Mouse (Mus musculus): ENCODE measurements around the gene 1700056E22Rik. TPM values are rescaled to one million over a fixed set of nuclear protein-coding genes. Genes with fewer than 3 reads are reported as not detected.

1700056E22Rik gene
- polyA plus RNA-seq, 1 experiment from 2014 or later: 0.70 TPM

DNA sequence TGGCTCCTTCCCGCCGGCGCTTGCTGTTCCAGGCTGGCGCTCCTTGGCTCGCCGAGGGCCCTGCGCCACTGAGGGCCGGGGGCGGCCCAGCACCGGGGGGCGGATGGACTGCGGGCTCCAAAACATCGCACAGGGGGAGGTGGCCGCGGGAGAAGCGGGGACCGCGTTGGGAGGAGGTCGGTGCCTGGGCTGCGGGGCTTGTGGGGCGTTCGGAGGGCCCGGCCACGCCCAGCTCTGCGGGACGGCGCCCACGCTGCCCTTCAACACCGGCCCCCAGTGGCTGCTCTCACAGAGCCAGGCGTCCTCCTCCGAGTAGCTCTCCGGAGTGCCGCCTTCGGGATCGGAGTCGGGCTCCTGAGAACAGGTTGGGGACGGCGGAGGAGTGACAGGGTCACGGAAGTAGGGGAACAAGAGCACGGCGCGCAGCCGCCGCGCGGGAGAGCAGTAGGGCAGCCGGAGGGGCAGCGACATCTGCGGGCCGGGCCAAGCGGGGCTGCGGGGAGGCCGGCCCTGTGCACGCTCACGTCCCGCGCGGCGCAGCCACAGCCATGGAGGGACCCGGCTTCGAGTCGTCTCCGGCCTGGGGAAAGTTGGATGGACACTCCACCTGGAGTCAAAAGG lies 601 bp downstream of the 1700056E22Rik start:
- 0% methylated on average over 61 of the region's 63 CpGs for WGBS

DNA sequence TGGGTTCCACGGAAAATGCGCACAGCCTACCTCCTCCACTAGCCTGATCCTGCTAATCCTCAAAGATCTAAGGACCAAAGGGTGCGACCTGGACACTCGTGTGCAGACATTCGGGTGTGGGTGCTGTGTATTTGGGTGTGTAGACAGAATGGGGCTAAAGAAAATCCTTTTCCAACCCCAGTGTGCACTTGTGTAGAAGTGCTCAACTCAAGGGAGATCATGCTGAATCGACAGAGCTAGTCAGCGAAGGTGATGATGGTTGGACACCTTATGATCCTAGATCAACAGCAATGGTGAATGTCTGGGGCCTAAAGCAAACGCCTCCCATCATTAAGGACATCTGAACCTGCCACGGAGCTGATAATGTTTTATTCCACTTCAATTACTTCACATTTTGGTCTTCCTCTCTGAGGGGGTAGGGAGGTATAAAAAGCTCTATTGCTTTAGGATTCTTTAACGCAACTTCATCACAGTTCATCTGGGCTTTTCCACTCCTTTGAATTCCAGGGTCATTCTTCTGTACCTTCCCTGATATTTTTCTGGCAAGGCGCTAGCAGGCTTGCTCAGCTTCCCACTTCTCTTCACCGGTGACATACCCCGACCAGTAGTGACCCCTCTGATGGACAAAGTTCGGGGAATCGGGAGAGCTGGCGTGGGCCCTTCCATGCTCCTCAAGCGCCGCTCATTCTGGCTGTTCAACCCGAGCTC lies 1.3 kb downstream of the 1700056E22Rik start:
- H3K9ac ChIP-seq (ENCODE audit: low read depth, low read length): peak overlapping the region; percentile 83
- H3K27me3 ChIP-seq (ENCODE audit: control insufficient read depth, insufficient read depth, low read depth, low read length): no peaks in the 10 kb centered on the region
- peak overlapping the region; percentile 74 for H3K4me3 ChIP-seq (ENCODE audit: low read depth, low read length)
- H3K4me2 ChIP-seq (ENCODE audit: low read length): peak overlapping the region; percentile 86
- no peak for ATAC-seq
- H3K27ac ChIP-seq (ENCODE audit: low read length): peak overlapping the region; percentile 91
- no peaks in the 10 kb centered on the region for H3K36me3 ChIP-seq (ENCODE audit: control insufficient read depth, insufficient read depth, low read length)
- H3K9me3 ChIP-seq (replicated peaks; ENCODE audit: control insufficient read depth, low read length, poor library complexity, severe bottlenecking): no peaks in the 10 kb centered on the region
- 17% methylated on average over 19 of the region's 19 CpGs for WGBS
- H3K4me1 ChIP-seq (ENCODE audit: control insufficient read depth, insufficient read depth, low read length): peaks cover 7% of the 10 kb centered on the region; the same call in 1 of the 2 replicates

More for the DNA sequence above, 601 bp downstream of the 1700056E22Rik start:
- H3K4me3 ChIP-seq (ENCODE audit: low read depth, low read length): peak overlapping the region; percentile 74
- H3K4me1 ChIP-seq (ENCODE audit: control insufficient read depth, insufficient read depth, low read length): peaks cover 7% of the 10 kb centered on the region; the same call in 1 of the 2 replicates
- H3K9me3 ChIP-seq (replicated peaks; ENCODE audit: control insufficient read depth, low read length, poor library complexity, severe bottlenecking): no peaks in the 10 kb centered on the region
- peak overlapping the region; percentile 91 for H3K27ac ChIP-seq (ENCODE audit: low read length)
- peak overlapping the region; percentile 86 for H3K4me2 ChIP-seq (ENCODE audit: low read length)
- H3K36me3 ChIP-seq (ENCODE audit: control insufficient read depth, insufficient read depth, low read length): no peaks in the 10 kb centered on the region
- peak; percentile 82 for ATAC-seq
- peak overlapping the region; percentile 83 for H3K9ac ChIP-seq (ENCODE audit: low read depth, low read length)
- H3K27me3 ChIP-seq (ENCODE audit: control insufficient read depth, insufficient read depth, low read depth, low read length): no peaks in the 10 kb centered on the region

- H3K4me2 ChIP-seq (ENCODE audit: low read length): no peak overlapping the region
- H3K9me3 ChIP-seq (replicated peaks; ENCODE audit: control insufficient read depth, low read length, poor library complexity, severe bottlenecking): no peaks in the 10 kb centered on the region
- no peak overlapping the region for H3K9ac ChIP-seq (ENCODE audit: low read depth, low read length)
- no peak overlapping the region for H3K4me3 ChIP-seq (ENCODE audit: low read depth, low read length)
- H3K4me1 ChIP-seq (ENCODE audit: control insufficient read depth, insufficient read depth, low read length): 0 out of 2 replicates have a peak, but pooled peaks cover under 1% of the 10 kb centered on the region
- H3K36me3 ChIP-seq (ENCODE audit: control insufficient read depth, insufficient read depth, low read length): no peaks in the 10 kb centered on the region
- ATAC-seq: no peak
- no peaks in the 10 kb centered on the region for H3K27me3 ChIP-seq (ENCODE audit: control insufficient read depth, insufficient read depth, low read depth, low read length)
- 93% methylated on average over 8 of the region's 8 CpGs for WGBS
- H3K27ac ChIP-seq (ENCODE audit: low read length): no peak overlapping the region
Measured at GRCm38 (mm10) chr1:184030070-184030802, 3.9 kb downstream of the 1700056E22Rik start.

DNA sequence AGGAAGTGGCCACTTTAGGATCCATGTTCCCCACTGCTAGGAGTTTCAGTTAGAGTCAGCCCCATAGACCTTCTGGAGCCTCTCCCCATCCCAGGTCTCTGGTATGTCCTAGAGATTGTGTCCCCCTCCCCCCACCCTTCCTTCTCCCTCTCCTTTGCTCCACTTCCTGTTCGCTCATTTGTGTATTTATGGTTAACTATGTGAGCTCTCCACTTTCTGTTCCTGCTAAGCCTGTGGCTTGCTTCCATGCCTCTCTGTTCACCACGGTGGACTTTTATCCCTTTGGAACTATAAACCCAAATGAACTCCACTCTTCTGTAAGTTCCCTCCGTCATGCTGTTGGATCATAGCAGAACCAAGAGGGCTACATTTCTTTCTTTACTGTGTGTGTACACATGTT lies 7.1 kb downstream of the 1700056E22Rik start:
- H3K27me3 ChIP-seq (ENCODE audit: control insufficient read depth, insufficient read depth, low read depth, low read length): no peaks in the 10 kb centered on the region
- H3K36me3 ChIP-seq (ENCODE audit: control insufficient read depth, insufficient read depth, low read length): no peaks in the 10 kb centered on the region
- H3K27ac ChIP-seq (ENCODE audit: low read length): no peak overlapping the region
- no peaks in the 10 kb centered on the region for H3K9me3 ChIP-seq (replicated peaks; ENCODE audit: control insufficient read depth, low read length, poor library complexity, severe bottlenecking)
- H3K4me1 ChIP-seq (ENCODE audit: control insufficient read depth, insufficient read depth, low read length): no peaks in the 10 kb centered on the region
- H3K4me2 ChIP-seq (ENCODE audit: low read length): no peak overlapping the region
- ATAC-seq: no peak
- no peak overlapping the region for H3K9ac ChIP-seq (ENCODE audit: low read depth, low read length)
- H3K4me3 ChIP-seq (ENCODE audit: low read depth, low read length): no peak overlapping the region
- 94% methylated on average over 3 of the region's 3 CpGs for WGBS

GRCm38 (mm10) chr1:184025079-184025478 lies 9.0 kb downstream of the 1700056E22Rik start:
- Histone ChIP-seq H3K9ac (ENCODE audit: low read depth, low read length) (no peak overlapping the region), H3K27me3 (ENCODE audit: control insufficient read depth, insufficient read depth, low read depth, low read length) (no peaks in the 10 kb centered on the region), H3K4me1 (ENCODE audit: control insufficient read depth, insufficient read depth, low read length) (no peaks in the 10 kb centered on the region), H3K9me3 (replicated peaks; ENCODE audit: control insufficient read depth, low read length, poor library complexity, severe bottlenecking) (no peaks in the 10 kb centered on the region), H3K4me3 (ENCODE audit: low read depth, low read length) (no peak overlapping the region), H3K4me2 (ENCODE audit: low read length) (no peak overlapping the region), H3K36me3 (ENCODE audit: control insufficient read depth, insufficient read depth, low read length) (no peaks in the 10 kb centered on the region), H3K27ac (ENCODE audit: low read length) (no peak overlapping the region)
- WGBS: 92% methylated on average over 5 of the region's 5 CpGs
- no peak for ATAC-seq

DNA sequence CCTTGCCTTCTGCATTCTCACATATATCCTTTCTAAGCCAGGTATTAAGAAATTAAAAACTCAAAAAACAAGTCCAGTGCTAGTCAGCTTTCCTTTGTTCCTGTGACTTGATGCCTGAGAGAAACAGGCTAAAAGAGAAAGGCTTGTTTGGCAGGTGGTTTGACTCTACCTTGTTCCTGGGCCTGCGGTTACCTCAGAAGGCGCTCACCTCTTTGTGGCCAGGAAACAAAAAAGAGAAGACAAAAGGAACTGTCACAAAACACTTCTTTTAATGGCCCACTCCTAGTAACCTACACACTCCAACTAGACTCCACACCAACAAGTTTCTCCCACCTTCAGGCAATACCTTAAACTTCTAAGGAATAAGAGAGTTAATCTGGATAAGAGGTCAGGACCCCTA lies 9.5 kb downstream of the 1700056E22Rik start:
- Histone ChIP-seq H3K27ac (ENCODE audit: low read length) (no peak overlapping the region), H3K36me3 (ENCODE audit: control insufficient read depth, insufficient read depth, low read length) (no peaks in the 10 kb centered on the region), H3K4me2 (ENCODE audit: low read length) (no peak overlapping the region), H3K27me3 (ENCODE audit: control insufficient read depth, insufficient read depth, low read depth, low read length) (no peaks in the 10 kb centered on the region), H3K4me1 (ENCODE audit: control insufficient read depth, insufficient read depth, low read length) (no peaks in the 10 kb centered on the region), H3K4me3 (ENCODE audit: low read depth, low read length) (no peak overlapping the region), H3K9me3 (replicated peaks; ENCODE audit: control insufficient read depth, low read length, poor library complexity, severe bottlenecking) (no peaks in the 10 kb centered on the region), H3K9ac (ENCODE audit: low read depth, low read length) (no peak overlapping the region)
- 98% methylated on average over 2 of the region's 2 CpGs for WGBS
- no peak for ATAC-seq

DNA sequence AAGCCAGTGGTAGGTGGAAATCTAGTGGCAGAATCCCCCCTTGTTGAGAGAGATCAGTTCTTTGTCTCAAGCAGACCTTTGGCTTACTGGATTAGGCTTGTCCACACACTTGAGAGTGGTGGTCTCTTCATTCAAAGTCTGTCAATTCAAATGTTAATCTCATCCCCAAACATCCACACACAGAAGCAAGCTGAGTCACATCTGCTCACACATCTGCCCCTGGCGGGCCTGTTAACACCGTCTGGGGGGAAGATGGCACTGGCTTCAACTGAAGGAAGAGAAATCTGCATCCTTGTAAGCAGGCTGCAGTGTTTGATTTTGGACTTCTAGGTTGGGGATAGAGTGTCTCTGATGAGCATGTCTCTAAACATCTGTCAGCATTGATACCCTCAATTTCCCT lies 10.1 kb downstream of the 1700056E22Rik start:
- Histone ChIP-seq H3K4me3 (ENCODE audit: low read depth, low read length) (no peak overlapping the region), H3K9me3 (replicated peaks; ENCODE audit: control insufficient read depth, low read length, poor library complexity, severe bottlenecking) (no peaks in the 10 kb centered on the region), H3K4me2 (ENCODE audit: low read length) (no peak overlapping the region), H3K36me3 (ENCODE audit: control insufficient read depth, insufficient read depth, low read length) (no peaks in the 10 kb centered on the region), H3K4me1 (ENCODE audit: control insufficient read depth, insufficient read depth, low read length) (no peaks in the 10 kb centered on the region), H3K9ac (ENCODE audit: low read depth, low read length) (no peak overlapping the region), H3K27ac (ENCODE audit: low read length) (no peak overlapping the region), H3K27me3 (ENCODE audit: control insufficient read depth, insufficient read depth, low read depth, low read length) (no peaks in the 10 kb centered on the region)
- ATAC-seq: no peak
- WGBS: 17% methylated on average over 2 of the region's 2 CpGs

DNA sequence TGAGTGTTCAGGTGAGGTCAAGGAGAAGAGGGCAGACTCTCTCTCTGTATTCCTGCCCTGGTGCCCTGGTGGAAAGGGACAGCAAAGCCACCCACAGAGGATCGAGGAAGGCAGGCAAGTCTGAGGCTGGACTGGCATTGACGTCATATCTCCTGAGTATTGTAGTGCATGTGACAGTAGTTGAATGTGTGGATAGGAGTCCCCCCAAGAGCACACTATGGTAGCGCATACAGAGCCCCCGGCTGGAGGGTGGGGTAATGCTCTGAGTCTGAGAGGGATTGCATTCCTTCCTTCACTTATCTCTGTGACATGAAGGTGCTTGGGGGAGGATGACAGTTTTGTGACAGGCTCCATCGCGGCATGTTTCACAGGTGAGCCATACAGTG lies 14.4 kb downstream of the 1700056E22Rik start:
- no peaks in the 10 kb centered on the region for H3K9me3 ChIP-seq (replicated peaks; ENCODE audit: control insufficient read depth, low read length, poor library complexity, severe bottlenecking)
- no peak overlapping the region for H3K27ac ChIP-seq (ENCODE audit: low read length)
- H3K9ac ChIP-seq (ENCODE audit: low read depth, low read length): no peak overlapping the region
- no peak overlapping the region for H3K4me3 ChIP-seq (ENCODE audit: low read depth, low read length)
- no peaks in the 10 kb centered on the region for H3K4me1 ChIP-seq (ENCODE audit: control insufficient read depth, insufficient read depth, low read length)
- no peaks in the 10 kb centered on the region for H3K27me3 ChIP-seq (ENCODE audit: control insufficient read depth, insufficient read depth, low read depth, low read length)
- ATAC-seq: no peak
- WGBS: 37% methylated on average over 6 of the region's 6 CpGs
- H3K4me2 ChIP-seq (ENCODE audit: low read length): no peak overlapping the region
- H3K36me3 ChIP-seq (ENCODE audit: control insufficient read depth, insufficient read depth, low read length): no peaks in the 10 kb centered on the region
